Mouse (Mus musculus) c-Kit-positive CD71-negative TER-119-negative erythroid progenitor cells, embryonic 14.5 days (primary cell): ENCODE results near the gene Fam13c.

Experiments
- DNase-seq: peaks from one replicate; pipeline ENCODE4 v3.0.0-alpha.2; 2013; ENCODE audit warnings: low read depth

Fam13c gene

GRCm38 (mm10) chr10:70599126-70599924, 159.0 kb downstream of the Fam13c start:
- DNase-seq: peak; percentile 8

GRCm38 (mm10) chr10:70599925-70600305, 159.6 kb downstream of the Fam13c start:
- no peak for DNase-seq
